Mouse (Mus musculus) urinary bladder, postnatal 36 days (tissue): Measurements from ENCODE around the gene Dydc2.

ENCODE experiments used
- DNase-seq, 2 experiments: peaks; one replicate each; pipeline ENCODE4 v3.0.0; 2022; ENCODE audit warnings: low spot score in 2 of 2, mixed read lengths in 1 of 2

The Dydc2 gene

GRCm38 (mm10) chr14:41035146-41035798 lies 33.7 kb downstream of the Dydc2 start:
- DNase-seq: peak; percentile 34 to 56

GRCm38 (mm10) chr14:41033135-41034110 lies 35.6 kb downstream of the Dydc2 start:
- peak; percentile 64 to 72 for DNase-seq

- no peak for DNase-seq
Measured at GRCm38 (mm10) chr14:41030989-41031513, 38.0 kb downstream of the Dydc2 start.

GRCm38 (mm10) chr14:41029303-41029702 lies 39.7 kb downstream of the Dydc2 start:
- no peak for DNase-seq

GRCm38 (mm10) chr14:41025594-41026284 lies 43.3 kb downstream of the Dydc2 start:
- no peak for DNase-seq

- DNase-seq: no peak
Measured at GRCm38 (mm10) chr14:41025087-41025486, 43.9 kb downstream of the Dydc2 start.

GRCm38 (mm10) chr14:41021246-41021645 lies 47.8 kb downstream of the Dydc2 start:
- no peak for DNase-seq

GRCm38 (mm10) chr14:41017460-41017859 lies 51.5 kb downstream of the Dydc2 start:
- no peak for DNase-seq

GRCm38 (mm10) chr14:41014701-41015240 lies 54.2 kb downstream of the Dydc2 start:
- no peak for DNase-seq

DNA sequence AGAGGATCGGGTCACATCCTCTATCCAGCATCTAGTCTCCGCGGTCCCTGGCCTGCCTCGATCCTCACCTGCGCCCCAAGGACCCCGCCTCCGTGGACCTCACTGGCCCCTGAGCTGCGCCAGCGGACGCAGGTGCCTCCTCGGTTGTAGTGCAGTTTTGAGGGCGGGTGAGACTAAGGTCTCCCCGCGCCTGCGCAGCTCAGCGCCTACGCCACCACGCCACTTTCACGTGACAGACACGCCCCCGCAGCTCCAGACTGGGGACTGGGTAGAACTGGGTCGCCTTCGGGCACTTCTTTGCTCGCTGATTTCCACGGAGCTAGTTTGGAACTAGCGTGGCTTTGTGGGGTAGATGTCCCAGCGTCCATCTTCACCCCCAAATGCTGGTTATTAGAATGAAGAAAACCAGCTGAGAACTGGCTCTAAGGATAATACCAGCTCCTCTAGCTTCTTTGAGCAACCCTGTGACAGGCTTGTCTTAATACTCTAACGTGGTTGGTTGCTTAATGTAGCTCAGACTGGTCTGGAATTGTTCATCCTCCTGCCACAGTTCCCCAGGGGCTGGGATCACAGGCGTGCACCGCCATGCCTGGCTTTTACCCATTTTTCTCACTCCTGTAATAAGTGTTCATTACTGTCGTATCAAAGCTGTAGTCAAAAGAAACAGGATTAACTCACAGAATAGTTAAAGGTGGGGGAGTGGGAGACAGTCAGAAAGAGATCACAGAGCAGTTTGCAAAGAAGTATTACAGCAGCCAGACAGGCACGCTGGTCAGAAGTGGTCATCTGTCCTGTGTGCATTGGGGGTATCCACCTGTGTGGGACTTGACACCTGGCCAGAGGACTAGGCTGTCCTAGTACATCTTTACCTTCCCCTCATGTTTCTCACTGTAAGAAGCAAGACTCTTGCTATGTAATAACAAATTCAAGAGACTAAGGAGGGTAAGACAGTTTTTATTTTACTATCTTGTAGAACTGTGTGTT lies 55.1 kb downstream of the Dydc2 start, which contains the start of gene Fam213a:
Gene Fam213a, minus strand, starts transcription at position 159 of the 984 bp plus-strand sequence.
- DNase-seq: peak; percentile 84 to 90

- DNase-seq: no peak
Measured at GRCm38 (mm10) chr14:41013143-41013542, 55.9 kb downstream of the Dydc2 start.

DNA sequence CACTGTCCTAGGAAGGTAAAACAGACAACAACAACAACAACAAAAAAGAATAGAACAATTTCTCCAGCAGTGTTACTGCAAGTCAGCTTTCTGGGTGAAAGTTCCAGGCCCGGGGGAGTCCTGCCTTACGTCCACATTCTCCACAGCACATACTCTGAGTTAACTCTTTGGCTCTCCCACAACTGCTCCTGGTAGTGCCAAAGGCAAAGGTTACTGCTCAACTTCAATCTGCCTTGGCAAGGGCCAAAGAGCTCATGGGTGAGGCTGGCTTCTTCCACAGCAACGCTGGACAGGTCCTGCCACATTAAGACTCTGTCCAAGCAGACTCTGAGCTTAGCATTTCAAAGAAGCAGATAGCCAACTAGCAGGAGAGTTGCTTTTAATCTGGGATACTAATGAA lies 57.1 kb downstream of the Dydc2 start:
- peak in 1 of 2 experiments; percentile 38 for DNase-seq

DNA sequence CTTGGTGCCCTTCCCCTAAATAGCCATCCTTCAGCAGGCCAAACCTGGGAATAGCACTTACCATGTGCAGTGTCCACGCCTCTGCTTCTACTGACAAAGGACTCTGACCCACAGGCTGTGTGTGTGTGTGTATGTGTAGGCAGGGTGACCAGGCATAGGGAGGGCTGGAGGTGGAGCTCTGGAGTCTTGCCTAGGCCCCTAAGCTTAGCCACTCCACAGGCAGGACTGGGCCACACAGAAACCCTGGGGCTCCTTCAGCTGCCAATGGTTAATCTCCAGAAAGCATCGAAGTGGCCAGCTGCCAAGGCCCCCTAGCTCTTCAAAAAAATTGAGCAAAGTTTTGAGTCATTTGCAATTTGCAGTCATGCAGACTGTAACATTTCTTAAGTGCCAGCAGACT lies 60.9 kb downstream of the Dydc2 start:
- DNase-seq: no peak

DNA sequence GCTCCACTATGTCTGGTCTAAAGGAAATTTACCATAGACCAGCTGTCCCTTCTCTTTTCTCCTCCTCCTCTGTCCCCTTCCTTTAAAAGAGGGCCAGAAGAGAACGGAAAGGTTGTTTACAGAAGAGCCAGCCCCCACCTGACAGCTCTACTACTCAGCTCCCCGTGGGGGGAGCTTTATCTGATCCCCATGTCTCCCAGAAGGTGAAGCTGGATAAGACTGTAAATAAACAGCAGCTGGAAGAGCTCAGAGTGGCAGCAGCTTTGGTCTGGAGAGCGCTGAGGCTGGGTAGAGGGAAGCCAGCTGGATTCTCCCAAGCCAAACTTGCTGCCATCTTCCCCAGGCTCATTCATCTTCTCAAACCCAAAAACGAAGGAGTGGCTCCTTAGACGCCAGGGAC lies 61.4 kb downstream of the Dydc2 start:
- no peak for DNase-seq

DNA sequence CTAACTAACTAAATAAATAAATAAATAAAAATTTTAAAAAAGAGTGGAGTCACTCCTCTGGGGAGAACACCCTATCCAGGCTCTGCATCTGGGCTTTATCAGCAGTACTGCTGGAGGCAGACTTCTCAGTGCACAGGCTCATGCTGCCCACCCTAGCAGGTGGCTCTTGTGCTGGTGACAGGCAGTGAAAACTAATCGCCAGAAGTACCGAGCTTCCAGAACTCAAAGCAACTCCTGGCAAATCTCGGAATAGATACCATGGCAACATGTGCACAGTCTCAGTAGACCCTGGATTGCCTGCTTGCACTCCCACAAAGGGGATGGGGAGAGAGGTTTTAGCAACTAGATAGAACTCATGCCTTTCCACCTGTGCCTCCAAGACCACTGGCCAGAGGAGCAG lies 62.1 kb downstream of the Dydc2 start:
- no peak for DNase-seq

DNA sequence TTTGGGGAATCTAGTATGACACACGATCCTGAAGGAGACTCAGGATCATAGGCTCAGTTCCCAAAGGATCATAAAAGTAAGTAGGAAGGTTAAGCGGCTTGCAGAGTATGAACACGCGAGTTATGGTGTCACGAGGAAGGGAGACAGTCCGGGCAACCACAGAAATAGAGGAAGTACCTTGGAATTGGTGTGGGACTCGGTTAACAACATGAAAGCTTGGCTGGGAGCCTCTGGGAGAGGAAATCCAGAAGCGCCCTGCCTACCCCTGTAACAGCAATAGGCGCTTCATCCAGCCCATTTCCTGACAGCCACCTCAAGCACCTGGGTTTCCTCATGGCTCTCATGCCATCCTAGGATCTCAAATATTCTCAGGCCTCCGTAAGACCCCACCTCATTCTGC lies 62.7 kb downstream of the Dydc2 start:
- no peak for DNase-seq

- no peak for DNase-seq
Measured at GRCm38 (mm10) chr14:41005716-41006115, 63.3 kb downstream of the Dydc2 start.

DNA sequence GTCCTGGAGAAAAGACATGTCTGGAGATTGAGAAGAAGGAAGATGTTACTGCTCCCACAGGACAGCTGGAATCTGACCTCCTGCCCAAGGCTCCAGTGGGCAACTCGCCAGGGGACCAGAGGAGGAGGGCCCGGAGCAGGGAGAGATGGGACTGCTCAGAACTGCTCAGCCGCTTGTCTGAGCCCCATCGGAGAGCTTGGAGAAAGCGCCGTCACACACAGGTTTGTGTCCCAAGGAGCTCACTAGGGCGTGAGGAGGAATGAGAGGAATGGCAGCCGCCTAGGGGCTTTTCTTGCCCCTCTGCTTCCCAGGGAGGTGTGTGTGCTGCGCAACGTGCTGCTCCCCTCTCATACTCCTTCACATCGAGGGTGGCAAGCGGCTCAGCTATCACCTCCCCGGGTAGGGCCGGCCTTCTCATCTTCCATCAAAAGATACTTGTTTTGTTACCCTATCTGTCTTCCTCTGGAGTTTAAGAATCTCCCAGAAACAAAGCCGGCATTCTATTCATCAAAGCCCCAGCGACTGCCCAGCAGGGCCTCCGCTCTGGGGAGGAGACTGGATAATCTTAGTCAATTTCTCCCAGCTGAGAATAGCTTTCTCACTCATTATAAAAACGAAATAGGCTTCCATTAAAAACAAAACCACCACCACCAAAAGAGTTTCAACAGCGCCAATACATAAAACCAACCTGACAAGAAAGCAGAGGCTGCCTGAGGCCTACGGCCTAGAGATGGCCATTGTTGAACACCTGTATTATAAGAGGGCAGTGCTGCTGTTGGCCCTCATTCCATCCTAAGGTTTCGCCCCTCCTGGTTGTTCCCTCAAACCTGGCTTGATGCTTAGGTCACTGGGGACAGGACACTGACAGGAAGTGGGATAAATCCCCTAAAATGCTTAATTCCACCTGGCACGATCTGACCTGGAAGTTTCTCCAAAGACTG lies 64.5 kb downstream of the Dydc2 start:
- DNase-seq: peak in 1 of 2 experiments; percentile 72

DNA sequence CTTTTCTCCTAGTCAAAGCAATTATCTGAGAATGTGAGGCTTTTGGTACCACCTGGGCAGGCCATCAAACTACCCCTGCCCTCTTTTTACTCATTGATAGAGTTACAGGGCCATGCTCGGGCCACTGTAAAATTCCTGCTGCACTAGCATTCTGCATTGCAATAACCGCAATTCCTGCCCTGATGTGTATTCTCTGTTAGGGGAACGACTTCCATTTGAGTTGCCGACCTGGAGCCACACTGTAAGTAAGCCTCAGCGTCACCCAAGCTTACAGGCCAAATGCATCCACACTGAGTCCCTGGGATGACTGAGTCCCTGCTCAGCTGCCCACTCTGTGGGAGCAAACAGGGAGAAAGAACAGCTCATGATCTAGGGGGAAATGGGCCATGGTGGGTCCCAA lies 67.4 kb downstream of the Dydc2 start:
- no peak for DNase-seq
